Mouse (Mus musculus) Muller cell, postnatal 12 days (primary cell): ENCODE data around the gene Srgap2.
A peak's percentile ranks its signal among the peaks of the same experiment; 100 is the strongest.
"Not testable (repeated sequence)": the region's sequence is repeated elsewhere in the genome, so short reads cannot be mapped to it uniquely, and the experiment has no call there.

ENCODE experiments used
- DNase-seq: peaks from one replicate; pipeline ENCODE4 v3.0.0-alpha.2; 2015; ENCODE audit errors: inconsistent ontology term

Srgap2 gene

GRCm38 (mm10) chr1:131345422-131346419, 181.4 kb downstream of the Srgap2 start:
- DNase-seq: no peak

GRCm38 (mm10) chr1:131344691-131345090, 182.5 kb downstream of the Srgap2 start:
- no peak for DNase-seq

- DNase-seq: no peak
Measured at GRCm38 (mm10) chr1:131336017-131336416, 191.1 kb downstream of the Srgap2 start.

GRCm38 (mm10) chr1:131335604-131336003, 191.5 kb downstream of the Srgap2 start:
- DNase-seq: no peak

GRCm38 (mm10) chr1:131331180-131331579, 196.0 kb downstream of the Srgap2 start:
- DNase-seq: no peak

- DNase-seq: not testable (repeated sequence)
Measured at GRCm38 (mm10) chr1:131329093-131329492, 198.1 kb downstream of the Srgap2 start.

GRCm38 (mm10) chr1:131327167-131327566, 200.0 kb downstream of the Srgap2 start:
- DNase-seq: no peak

- DNase-seq: no peak
Measured at GRCm38 (mm10) chr1:131324816-131325463, 202.2 kb downstream of the Srgap2 start.

- peak; percentile 34 for DNase-seq
Measured at GRCm38 (mm10) chr1:131319598-131320330, 207.4 kb downstream of the Srgap2 start.

GRCm38 (mm10) chr1:131318397-131318796, 208.8 kb downstream of the Srgap2 start:
- no peak for DNase-seq

- no peak for DNase-seq
Measured at GRCm38 (mm10) chr1:131317625-131318024, 209.5 kb downstream of the Srgap2 start.

GRCm38 (mm10) chr1:131311284-131311683, 215.9 kb downstream of the Srgap2 start:
- no peak for DNase-seq

- no peak for DNase-seq
Measured at GRCm38 (mm10) chr1:131310237-131310818, 216.8 kb downstream of the Srgap2 start.

GRCm38 (mm10) chr1:131300750-131301149, 226.4 kb downstream of the Srgap2 start:
- no peak for DNase-seq

- peak; percentile 79 for DNase-seq
Measured at GRCm38 (mm10) chr1:131299788-131300187, 227.4 kb downstream of the Srgap2 start.

- peak; percentile 23 for DNase-seq
Measured at GRCm38 (mm10) chr1:131299240-131299639, 227.9 kb downstream of the Srgap2 start.

- DNase-seq: no peak
Measured at GRCm38 (mm10) chr1:131298171-131298570, 229.0 kb downstream of the Srgap2 start.

GRCm38 (mm10) chr1:131296726-131297125, 230.4 kb downstream of the Srgap2 start:
- no peak for DNase-seq

GRCm38 (mm10) chr1:131295200-131295599, 232.0 kb downstream of the Srgap2 start:
- peak; percentile 46 for DNase-seq

GRCm38 (mm10) chr1:131293922-131294250, 233.3 kb downstream of the Srgap2 start:
- peak; percentile 19 for DNase-seq

GRCm38 (mm10) chr1:131293221-131293921, 233.8 kb downstream of the Srgap2 start:
- DNase-seq: no peak
